Mouse (Mus musculus): ENCODE measurements around the gene Tmc3. TPM values are rescaled to one million over a fixed set of nuclear protein-coding genes. Genes with fewer than 3 reads are reported as not detected.

The Tmc3 gene
- polyA plus RNA-seq, 1 experiment from 2014 or later, result 0.21 TPM

DNA sequence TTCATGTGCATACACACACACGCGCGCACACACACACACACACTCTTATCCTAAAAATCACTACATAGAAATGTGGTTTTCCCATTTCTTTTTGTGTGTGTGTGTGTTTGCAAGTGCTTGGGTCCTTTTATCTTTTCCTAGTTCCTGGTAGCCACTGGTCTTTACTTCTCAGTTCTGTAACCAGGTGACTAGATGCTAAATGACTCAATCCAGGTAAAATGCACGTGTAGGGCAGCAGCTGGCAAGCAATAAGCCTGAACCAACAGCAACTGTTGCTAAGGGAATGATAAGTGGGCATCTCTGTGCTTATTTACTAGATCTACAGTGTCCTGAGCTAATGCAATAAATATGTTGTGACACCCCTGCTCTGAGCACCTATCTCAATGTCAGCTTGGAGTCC, 42.6 kb downstream of the Tmc3 start:
- H3K4me3 ChIP-seq (ENCODE audit: low read depth, low read length), result no peak overlapping the region
- H3K9me3 ChIP-seq (replicated peaks; ENCODE audit: control insufficient read depth, low read length), result no peaks in the 10 kb centered on the region
- H3K9ac ChIP-seq (ENCODE audit: low read depth, low read length), result no peak overlapping the region
- H3K4me2 ChIP-seq, result no peak overlapping the region
- WGBS (ENCODE audit: insufficient replicate concordance), result 84% methylated on average over 4 of the region's 4 CpGs
- H3K4me1 ChIP-seq (ENCODE audit: control insufficient read depth, insufficient read depth, low read length), result peaks cover 5% of the 10 kb centered on the region; the same call in 1 of the 2 replicates
- no peaks in the 10 kb centered on the region for H3K27me3 ChIP-seq (ENCODE audit: control insufficient read depth, insufficient read depth, low read length)
- H3K27ac ChIP-seq (ENCODE audit: low read depth, low read length), result no peak overlapping the region
- no peaks in the 10 kb centered on the region for H3K36me3 ChIP-seq (ENCODE audit: control insufficient read depth, insufficient read depth, low read length)
- no peak for ATAC-seq (replicated peaks; ENCODE audit: insufficient number of reproducible peaks, low FRiP score, low TSS enrichment)

DNA sequence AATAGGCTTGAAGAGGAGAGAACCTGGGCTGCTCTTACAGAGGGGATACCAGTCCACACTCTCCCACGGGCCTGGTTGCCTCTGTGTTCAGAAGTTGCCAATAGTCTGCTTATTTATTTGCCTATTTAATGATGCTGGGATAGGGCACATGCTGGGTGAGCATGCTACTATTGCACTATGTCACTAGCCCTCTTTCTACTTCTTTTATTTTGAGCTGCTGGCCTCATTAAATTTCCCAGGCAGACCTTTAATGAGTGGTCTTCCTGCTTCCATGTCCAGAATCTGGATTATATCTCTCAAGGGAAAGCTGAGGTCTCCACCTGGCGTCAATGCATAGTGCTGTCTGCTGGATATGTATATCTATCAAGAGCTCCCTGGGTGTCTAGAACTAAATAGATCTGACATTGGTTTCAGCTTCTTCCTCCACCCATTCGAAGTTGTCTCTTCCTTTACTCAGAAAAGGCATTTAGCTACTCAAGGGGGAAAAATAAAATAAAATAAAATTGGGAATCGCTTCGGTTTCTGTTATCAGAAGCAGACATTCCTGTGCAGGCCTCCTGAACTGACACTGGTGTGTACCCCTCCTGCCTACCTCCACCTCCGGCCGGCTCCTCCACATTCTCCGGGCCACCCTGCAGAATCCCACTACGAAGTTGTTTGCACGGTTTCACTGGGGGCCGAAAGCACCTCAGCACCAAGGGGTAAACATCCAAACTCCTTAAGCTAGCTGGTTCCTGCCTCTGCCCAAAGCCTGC, 46.5 kb downstream of the Tmc3 start:
- peak overlapping the region; percentile 82 for H3K9ac ChIP-seq (ENCODE audit: low read depth, low read length)
- peak; percentile 44; the same call in 1 of the 2 replicates for ATAC-seq (replicated peaks; ENCODE audit: insufficient number of reproducible peaks, low FRiP score, low TSS enrichment)
- peak overlapping the region; percentile 77 for H3K4me2 ChIP-seq
- H3K27ac ChIP-seq (ENCODE audit: low read depth, low read length), result 0 out of 2 replicates have a peak overlapping the region, but pooled peaks have one; percentile 35
- peak overlapping the region; percentile 70 for H3K4me3 ChIP-seq (ENCODE audit: low read depth, low read length)
- H3K4me1 ChIP-seq (ENCODE audit: control insufficient read depth, insufficient read depth, low read length), result peaks cover 8% of the 10 kb centered on the region
- H3K36me3 ChIP-seq (ENCODE audit: control insufficient read depth, insufficient read depth, low read length), result no peaks in the 10 kb centered on the region
- no peaks in the 10 kb centered on the region for H3K9me3 ChIP-seq (replicated peaks; ENCODE audit: control insufficient read depth, low read length)
- H3K27me3 ChIP-seq (ENCODE audit: control insufficient read depth, insufficient read depth, low read length), result no peaks in the 10 kb centered on the region
- 12% methylated on average over 11 of the region's 11 CpGs for whole genome bisulfite sequencing (ENCODE audit: insufficient replicate concordance)

GRCm38 (mm10) chr7:83631828-83632681, 47.3 kb downstream of the Tmc3 start, which contains the start of gene Stard5:
Gene Stard5 (plus strand): TSS chr7:83631959.
- Histone ChIP-seq H3K4me2 (peak within 1 kb of the TSS; percentile 77), H3K9ac (ENCODE audit: low read depth, low read length) (peak within 1 kb of the TSS; percentile 82), H3K36me3 (ENCODE audit: control insufficient read depth, insufficient read depth, low read length) (no peaks in the 10 kb centered on the region; the same call in 1 of the 2 replicates), H3K9me3 (replicated peaks; ENCODE audit: control insufficient read depth, low read length) (no peaks in the 10 kb centered on the region), H3K4me1 (ENCODE audit: control insufficient read depth, insufficient read depth, low read length) (peaks cover 8% of the 10 kb centered on the region), H3K27ac (ENCODE audit: low read depth, low read length) (0 out of 2 replicates have a peak within 1 kb of the TSS, but pooled peaks have one; percentile 35), H3K4me3 (ENCODE audit: low read depth, low read length) (peak within 1 kb of the TSS; percentile 70), H3K27me3 (ENCODE audit: control insufficient read depth, insufficient read depth, low read length) (no peaks in the 10 kb centered on the region)
- 1% methylated on average over 35 of the region's 35 CpGs for WGBS (ENCODE audit: insufficient replicate concordance)
- ATAC-seq (replicated peaks; ENCODE audit: insufficient number of reproducible peaks, low FRiP score, low TSS enrichment), result peak; percentile 95

DNA sequence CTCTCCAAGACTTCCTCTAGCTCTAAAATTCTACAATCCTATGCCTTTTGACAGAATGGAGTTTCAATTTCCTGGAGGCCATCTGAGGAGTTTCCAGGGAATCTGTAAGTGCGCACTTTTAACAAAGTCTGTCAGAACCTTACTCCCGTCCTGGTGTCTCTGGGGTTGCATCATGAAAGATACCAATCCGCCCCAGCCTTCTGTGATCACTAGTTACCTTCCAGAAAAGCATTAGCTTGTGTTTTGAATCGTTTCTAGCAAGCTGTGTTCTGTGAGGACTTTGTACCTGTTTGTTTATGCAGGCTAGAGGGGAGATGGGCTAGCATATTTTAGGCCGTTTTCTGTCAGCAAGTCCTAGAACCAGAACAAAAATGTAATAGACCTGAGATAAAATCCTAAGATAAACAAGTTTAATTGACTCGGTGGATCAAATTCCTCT, 48.0 kb downstream of the Tmc3 start:
- peaks cover 8% of the 10 kb centered on the region for H3K4me1 ChIP-seq (ENCODE audit: control insufficient read depth, insufficient read depth, low read length)
- 36% methylated on average over 6 of the region's 6 CpGs for WGBS (ENCODE audit: insufficient replicate concordance)
- H3K9me3 ChIP-seq (replicated peaks; ENCODE audit: control insufficient read depth, low read length), result no peaks in the 10 kb centered on the region
- H3K27me3 ChIP-seq (ENCODE audit: control insufficient read depth, insufficient read depth, low read length), result no peaks in the 10 kb centered on the region
- peak overlapping the region; percentile 70 for H3K4me3 ChIP-seq (ENCODE audit: low read depth, low read length)
- no peak for ATAC-seq (replicated peaks; ENCODE audit: insufficient number of reproducible peaks, low FRiP score, low TSS enrichment)
- H3K4me2 ChIP-seq, result peak overlapping the region; percentile 77
- H3K9ac ChIP-seq (ENCODE audit: low read depth, low read length), result peak overlapping the region; percentile 82
- no peak overlapping the region for H3K27ac ChIP-seq (ENCODE audit: low read depth, low read length)
- H3K36me3 ChIP-seq (ENCODE audit: control insufficient read depth, insufficient read depth, low read length), result no peaks in the 10 kb centered on the region; the same call in 1 of the 2 replicates

GRCm38 (mm10) chr7:83633856-83634255, 49.1 kb downstream of the Tmc3 start:
- Histone ChIP-seq H3K36me3 (ENCODE audit: control insufficient read depth, insufficient read depth, low read length) (peaks cover 2% of the 10 kb centered on the region; the same call in 1 of the 2 replicates), H3K27me3 (ENCODE audit: control insufficient read depth, insufficient read depth, low read length) (no peaks in the 10 kb centered on the region), H3K4me1 (ENCODE audit: control insufficient read depth, insufficient read depth, low read length) (peaks cover 8% of the 10 kb centered on the region), H3K4me2 (peak overlapping the region; percentile 77), H3K9ac (ENCODE audit: low read depth, low read length) (no peak overlapping the region), H3K9me3 (replicated peaks; ENCODE audit: control insufficient read depth, low read length) (no peaks in the 10 kb centered on the region), H3K27ac (ENCODE audit: low read depth, low read length) (no peak overlapping the region), H3K4me3 (ENCODE audit: low read depth, low read length) (no peak overlapping the region)
- WGBS (ENCODE audit: insufficient replicate concordance), result 83% methylated on average over 6 of the region's 6 CpGs
- no peak for ATAC-seq (replicated peaks; ENCODE audit: insufficient number of reproducible peaks, low FRiP score, low TSS enrichment)

GRCm38 (mm10) chr7:83635726-83636125, 51.0 kb downstream of the Tmc3 start:
- Histone ChIP-seq H3K9me3 (replicated peaks; ENCODE audit: control insufficient read depth, low read length) (no peaks in the 10 kb centered on the region), H3K4me2 (no peak overlapping the region), H3K27ac (ENCODE audit: low read depth, low read length) (no peak overlapping the region), H3K4me1 (ENCODE audit: control insufficient read depth, insufficient read depth, low read length) (peaks cover 20% of the 10 kb centered on the region), H3K36me3 (ENCODE audit: control insufficient read depth, insufficient read depth, low read length) (peaks cover 2% of the 10 kb centered on the region; the same call in 1 of the 2 replicates), H3K9ac (ENCODE audit: low read depth, low read length) (no peak overlapping the region), H3K4me3 (ENCODE audit: low read depth, low read length) (no peak overlapping the region), H3K27me3 (ENCODE audit: control insufficient read depth, insufficient read depth, low read length) (no peaks in the 10 kb centered on the region)
- 87% methylated on average over 2 of the region's 2 CpGs for WGBS (ENCODE audit: insufficient replicate concordance)
- no peak for ATAC-seq (replicated peaks; ENCODE audit: insufficient number of reproducible peaks, low FRiP score, low TSS enrichment)

- ATAC-seq (replicated peaks; ENCODE audit: insufficient number of reproducible peaks, low FRiP score, low TSS enrichment), result no peak
- WGBS (ENCODE audit: insufficient replicate concordance), result 85% methylated on average over 8 of the region's 8 CpGs
- Histone ChIP-seq H3K4me1 (ENCODE audit: control insufficient read depth, insufficient read depth, low read length) (peaks cover 20% of the 10 kb centered on the region), H3K27ac (ENCODE audit: low read depth, low read length) (no peak overlapping the region), H3K36me3 (ENCODE audit: control insufficient read depth, insufficient read depth, low read length) (peaks cover 2% of the 10 kb centered on the region; the same call in 1 of the 2 replicates), H3K4me2 (no peak overlapping the region), H3K27me3 (ENCODE audit: control insufficient read depth, insufficient read depth, low read length) (no peaks in the 10 kb centered on the region), H3K4me3 (ENCODE audit: low read depth, low read length) (no peak overlapping the region), H3K9me3 (replicated peaks; ENCODE audit: control insufficient read depth, low read length) (no peaks in the 10 kb centered on the region), H3K9ac (ENCODE audit: low read depth, low read length) (no peak overlapping the region)
Measured at GRCm38 (mm10) chr7:83636425-83636824, 51.7 kb downstream of the Tmc3 start.

DNA sequence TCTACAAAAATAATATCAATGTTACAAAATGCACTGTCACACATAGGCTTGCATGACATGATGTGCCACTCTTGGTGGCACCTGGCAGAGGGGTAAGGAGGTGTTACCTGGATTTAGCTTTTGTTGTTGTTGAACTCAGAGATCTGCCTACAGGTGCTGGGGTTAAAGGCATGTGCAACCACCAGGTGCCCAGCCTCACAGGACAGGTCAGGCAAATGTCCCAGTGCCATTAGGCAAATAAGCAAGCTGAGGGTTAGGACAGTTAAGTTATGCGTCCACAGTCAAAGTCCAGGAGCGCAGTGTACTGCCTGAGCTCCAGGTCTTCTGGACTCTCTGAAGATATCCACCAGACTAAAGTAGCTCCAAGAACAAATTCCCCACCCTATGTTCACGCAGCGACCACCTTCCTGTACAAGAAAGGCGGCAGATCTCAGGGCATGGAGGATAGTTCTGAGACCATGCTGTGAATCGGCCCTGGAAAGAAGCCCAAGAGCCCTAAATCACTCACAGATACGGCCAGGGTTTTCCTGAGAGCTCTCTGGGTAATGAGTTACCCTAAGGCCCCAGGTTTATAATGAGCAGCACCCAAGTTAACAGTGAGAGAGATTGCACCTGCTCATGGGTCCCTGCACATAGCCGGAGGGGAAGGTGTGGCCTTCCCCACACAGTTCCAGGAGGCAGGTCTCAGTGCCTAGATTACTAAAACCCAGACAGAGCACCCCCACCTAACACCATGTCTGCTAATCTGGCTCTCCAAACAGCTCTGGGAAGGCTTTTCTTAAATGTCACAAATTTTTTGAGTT, 53.3 kb downstream of the Tmc3 start:
- H3K36me3 ChIP-seq (ENCODE audit: control insufficient read depth, insufficient read depth, low read length), result peaks cover 2% of the 10 kb centered on the region; the same call in 1 of the 2 replicates

More for the DNA sequence above, 53.3 kb downstream of the Tmc3 start:
- Histone ChIP-seq H3K9me3 (replicated peaks; ENCODE audit: control insufficient read depth, low read length) (no peaks in the 10 kb centered on the region), H3K4me2 (no peak overlapping the region), H3K27me3 (ENCODE audit: control insufficient read depth, insufficient read depth, low read length) (no peaks in the 10 kb centered on the region), H3K27ac (ENCODE audit: low read depth, low read length) (no peak overlapping the region), H3K4me3 (ENCODE audit: low read depth, low read length) (no peak overlapping the region), H3K9ac (ENCODE audit: low read depth, low read length) (no peak overlapping the region), H3K4me1 (ENCODE audit: control insufficient read depth, insufficient read depth, low read length) (peaks cover 32% of the 10 kb centered on the region)
- no peak for ATAC-seq (replicated peaks; ENCODE audit: insufficient number of reproducible peaks, low FRiP score, low TSS enrichment)
- 88% methylated on average over 8 of the region's 8 CpGs for WGBS (ENCODE audit: insufficient replicate concordance)

Measured in heart, embryonic 11.5 days (tissue).